Mouse (Mus musculus) frontal cortex, postnatal 25 days (tissue): Measurements from ENCODE around the gene Tead4.
"Not testable (repeated sequence)": the region's sequence is repeated elsewhere in the genome, so short reads cannot be mapped to it uniquely, and the experiment has no call there.

Source experiments
- DNase-seq, 2 experiments: peaks; one replicate each; pipeline ENCODE4 v3.0.0; 2022; ENCODE audit warnings: low spot score in 2 of 2

Gene Tead4

DNA sequence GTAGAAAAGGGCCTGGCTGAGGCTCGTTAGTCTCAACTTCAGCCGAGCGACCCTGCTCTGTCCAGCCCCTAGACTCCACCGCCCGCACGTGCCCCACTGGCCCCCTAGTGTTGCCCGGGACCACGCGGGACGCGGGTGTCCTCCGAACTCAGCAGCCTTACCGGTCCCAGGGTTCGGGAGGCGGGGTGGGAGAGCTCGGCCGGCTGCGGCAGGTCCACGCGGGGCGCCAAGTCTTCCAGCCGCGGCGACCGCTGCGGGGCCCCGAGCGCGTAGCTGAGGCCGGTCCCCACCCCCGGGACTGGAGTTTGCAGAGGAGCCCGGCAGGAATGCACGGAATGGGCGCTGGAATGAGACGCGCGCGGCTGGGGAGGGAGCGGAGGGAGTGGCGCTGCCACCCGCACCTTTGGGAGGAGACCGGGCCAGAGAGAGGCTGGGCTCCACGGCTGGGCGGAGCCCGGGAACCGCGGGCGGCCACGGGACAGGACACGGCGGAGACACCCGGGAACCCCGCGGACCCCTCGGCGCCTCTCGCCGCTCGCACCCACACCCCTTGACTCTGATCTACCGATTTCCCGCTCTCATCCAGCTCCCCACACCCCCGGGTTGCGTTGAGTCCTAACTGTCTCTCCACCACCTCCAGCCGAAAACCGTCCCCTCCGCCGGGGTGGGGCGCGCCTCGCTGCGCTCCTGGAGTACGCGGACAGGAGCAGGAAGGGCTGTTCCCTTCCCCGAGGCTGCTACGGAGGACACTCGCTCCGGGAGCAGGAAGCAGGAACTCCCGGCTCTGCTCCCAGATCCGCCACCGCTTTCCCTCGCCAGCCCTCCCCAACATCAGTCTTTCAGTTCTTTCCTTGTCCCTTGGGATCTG lies at the start of gene Tead4:
Tead4 (minus strand) TSS at position 690 of the 868 bp plus-strand sequence.
- peak in 1 of 2 experiments; percentile 8 for DNase-seq

DNA sequence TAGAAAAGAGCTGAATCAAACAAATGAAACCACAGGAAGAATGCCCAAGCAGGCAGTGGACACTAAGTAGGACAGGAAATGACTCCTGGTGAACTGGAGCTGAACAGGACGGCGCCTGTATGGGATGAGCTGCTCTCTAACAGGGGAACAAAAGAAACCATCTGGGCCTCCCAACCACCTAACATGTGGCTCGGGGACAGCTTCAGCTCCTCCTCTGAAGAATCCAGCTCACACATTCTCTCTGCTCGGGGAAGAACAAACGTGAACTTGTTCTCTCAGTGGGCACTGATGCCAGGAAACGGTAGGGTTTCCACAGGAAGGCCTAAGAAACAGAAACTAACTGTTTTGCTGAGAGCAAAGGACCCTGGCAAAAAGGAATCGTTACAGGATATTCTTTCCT lies 49.1 kb upstream of the Tead4 start:
- DNase-seq = no peak

DNA sequence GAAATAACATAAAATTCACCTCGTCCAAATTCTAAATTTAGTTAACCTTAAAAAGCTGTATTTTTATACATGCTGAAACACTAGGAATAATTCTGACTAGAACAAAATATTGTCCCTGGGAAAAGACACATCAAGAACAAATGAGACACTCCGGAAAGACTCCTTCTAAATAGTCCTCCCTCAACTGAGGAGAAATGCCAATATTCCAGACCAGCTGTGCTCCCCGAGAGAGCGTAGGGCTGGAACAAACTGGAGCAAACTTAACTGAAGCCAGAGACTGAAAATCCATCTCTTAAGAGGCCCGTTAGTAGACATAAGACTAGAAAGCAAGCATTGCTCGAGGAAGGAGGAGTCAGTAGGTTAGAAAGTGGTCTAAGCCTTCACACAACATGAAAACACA lies 46.2 kb upstream of the Tead4 start:
- no peak for DNase-seq

DNA sequence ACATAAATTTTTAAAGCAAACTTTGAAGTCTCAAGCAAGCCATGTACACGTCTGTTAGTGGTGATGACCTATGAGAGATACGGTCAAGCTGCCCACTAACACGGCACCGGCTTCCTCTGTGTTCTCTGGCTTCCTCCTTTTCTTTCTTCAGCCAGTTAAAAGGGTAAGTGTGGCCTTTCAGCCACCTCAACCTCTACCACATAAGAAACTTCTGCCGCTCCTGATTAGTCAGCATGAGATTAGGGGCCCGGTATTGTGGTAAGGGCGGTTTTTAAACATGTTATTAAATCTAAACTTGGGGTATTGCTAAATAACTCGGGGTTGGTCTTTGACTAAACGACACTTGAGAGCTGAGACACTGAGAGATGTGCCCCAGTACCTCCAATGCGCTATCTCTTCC lies 45.0 kb upstream of the Tead4 start:
- no peak for DNase-seq

DNA sequence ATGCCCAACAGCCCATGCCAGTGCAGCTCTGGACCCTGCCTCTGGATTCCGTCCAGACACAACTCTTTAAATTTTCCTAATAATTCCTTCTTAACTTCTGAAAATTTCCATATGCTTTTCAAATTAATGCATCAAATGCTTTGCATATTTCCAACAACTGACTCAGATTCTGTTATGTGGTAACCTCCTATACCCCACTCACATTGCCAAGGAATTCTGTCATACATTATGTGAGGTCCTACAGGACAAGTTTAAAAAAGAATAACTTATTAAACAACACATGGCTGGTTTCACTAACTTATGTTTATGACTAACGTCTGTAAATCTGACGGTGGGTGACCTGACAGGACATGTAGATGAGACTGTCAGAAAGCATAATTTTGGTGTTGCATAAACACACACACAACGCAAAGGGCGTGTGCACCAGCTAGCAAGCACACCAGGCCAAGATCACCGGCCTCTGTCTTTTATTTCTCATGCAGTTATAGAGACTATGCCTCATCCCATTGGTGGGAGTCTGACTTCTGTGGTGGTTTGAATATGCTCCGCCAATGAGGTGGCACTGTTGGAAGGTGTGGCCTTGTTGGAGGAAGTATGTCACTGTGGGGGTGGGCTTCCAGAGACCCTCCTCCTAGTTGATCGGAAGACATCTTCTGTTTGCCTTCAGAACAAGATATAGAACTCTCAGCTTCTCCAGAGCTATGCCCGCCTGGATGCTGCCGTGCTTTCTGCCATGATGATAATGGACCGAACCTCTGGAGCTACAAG lies 41.5 kb upstream of the Tead4 start:
- DNase-seq = no peak

DNA sequence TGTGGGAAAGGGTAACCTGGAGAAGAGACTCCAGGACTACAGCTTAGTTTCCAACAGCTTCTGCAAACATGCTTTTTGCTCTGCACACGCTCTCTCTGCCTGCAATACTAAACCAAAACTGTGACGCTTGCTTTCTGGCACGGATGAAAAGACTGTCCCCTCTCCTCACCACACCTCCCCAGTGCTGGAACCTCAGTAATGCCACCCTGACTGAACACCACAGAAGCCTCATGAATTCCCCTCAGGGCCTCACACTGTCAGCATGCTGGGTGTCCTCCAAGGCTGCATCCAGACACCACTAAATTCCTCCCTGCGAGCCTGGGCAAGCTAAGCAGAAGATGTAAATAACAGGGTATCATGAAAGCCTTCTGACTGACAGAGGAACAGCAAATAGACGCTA lies 38.3 kb upstream of the Tead4 start:
- no peak for DNase-seq

DNA sequence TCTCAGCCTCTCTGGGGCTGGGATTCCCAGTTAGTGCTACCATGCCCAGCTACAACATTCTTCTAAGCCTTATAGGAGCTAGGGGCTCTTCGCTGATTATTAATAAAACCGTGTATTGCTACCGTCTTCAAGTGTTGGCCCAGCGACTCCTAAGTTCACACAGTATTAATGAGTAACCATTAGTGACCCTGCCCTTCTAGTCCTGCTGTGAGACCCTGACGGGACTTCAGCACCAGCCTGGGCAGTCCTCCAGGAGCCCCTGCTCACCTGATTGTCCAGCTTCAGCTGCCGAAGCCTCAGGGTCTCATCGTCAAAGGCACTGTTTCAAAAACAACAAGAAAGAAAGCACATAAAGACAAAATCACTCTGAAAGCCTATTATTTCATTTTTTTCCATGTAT lies 36.8 kb upstream of the Tead4 start:
- DNase-seq = no peak

DNA sequence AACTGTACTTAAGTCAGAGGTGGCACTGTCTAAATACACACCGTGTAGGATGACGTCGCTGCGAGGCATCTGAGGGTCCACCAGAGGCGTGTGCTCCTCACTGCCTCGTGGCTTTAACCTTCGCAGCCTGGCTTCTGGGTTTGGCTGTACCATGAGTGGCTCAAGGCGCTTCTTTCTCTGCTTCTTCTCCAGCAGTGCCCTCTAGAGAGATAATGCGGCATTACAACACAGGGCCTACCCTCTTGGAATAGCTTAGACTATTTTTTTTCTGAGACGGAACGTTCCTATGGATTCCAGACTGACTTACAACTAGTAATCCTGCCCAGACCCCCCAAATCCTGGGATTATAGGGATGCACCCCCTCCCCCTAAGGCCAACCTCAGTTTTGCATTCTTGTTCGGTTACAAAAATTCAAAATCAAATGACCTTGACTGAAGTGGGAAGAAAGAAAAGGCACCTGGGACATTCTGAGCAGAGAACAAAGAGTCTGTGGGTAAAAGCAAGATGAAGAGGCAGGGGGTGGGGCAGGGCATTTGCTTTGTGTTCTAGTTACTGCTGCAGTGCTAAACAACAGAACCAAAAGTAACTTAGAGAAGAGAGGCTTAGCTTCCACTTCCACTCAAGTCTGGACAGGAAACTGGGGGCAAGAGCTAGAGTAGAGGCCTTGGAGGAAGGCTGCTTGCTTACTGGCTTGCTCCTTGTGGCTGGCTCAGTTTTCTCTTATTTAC lies 33.9 kb upstream of the Tead4 start:
- peak; percentile 38 to 65 for DNase-seq

DNA sequence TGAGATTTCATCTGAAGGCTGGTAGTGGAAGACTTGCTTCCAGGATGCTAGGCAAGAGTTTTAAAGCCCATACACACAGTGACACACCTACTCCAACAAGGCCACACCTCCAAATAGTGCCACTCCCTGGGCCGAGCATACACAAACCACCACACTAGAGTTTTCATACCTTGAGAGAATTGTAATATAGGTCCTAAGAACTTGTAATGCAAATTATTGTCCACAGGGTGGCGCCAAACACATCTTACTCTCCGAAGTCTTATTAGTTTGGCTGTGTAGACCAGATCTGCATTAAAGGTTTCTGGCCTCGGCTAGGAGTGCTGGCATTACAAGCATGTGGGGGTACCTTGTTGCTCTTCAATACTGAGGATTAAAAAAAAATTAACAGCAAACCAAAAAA lies 17.7 kb upstream of the Tead4 start:
- DNase-seq = peak; percentile 39 to 53

DNA sequence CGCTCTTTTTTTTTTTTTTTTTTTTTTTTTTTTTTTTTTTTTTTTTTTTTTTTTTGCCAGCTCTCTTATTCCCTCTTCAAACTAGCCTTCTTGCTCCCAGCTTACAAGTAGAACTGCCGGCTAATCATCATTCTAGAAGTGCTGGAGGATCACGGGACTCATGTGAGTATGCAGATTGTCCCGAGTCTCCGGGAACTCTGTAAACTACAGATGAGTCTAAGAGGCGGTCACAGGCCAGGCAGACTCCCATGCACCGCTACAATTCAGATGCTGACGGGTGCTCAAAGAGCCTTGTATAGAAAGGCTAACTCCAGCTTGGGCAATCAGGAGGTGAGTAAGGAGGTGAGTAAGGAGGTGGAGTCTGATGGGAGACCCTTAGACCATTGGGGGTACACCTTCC lies 15.0 kb upstream of the Tead4 start:
- DNase-seq = no peak

DNA sequence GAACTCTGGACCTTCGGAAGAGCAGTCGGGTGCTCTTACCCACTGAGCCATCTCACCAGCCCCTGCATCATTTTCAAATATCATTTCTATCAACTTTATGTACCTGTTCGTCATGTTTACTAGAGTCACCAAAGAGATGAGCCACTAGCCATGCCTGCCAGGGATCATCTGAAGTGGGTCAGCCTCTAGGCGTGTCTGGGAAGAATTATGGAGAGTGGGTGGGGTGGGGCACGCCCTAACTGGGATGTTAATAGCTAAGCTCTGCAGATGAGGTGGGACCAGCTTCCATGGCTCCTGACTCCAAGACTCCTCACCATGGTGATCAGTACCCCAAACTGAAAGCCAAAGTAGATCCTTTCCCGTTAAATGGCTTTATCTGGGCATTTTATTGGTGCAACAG lies 14.2 kb upstream of the Tead4 start:
- DNase-seq = no peak

DNA sequence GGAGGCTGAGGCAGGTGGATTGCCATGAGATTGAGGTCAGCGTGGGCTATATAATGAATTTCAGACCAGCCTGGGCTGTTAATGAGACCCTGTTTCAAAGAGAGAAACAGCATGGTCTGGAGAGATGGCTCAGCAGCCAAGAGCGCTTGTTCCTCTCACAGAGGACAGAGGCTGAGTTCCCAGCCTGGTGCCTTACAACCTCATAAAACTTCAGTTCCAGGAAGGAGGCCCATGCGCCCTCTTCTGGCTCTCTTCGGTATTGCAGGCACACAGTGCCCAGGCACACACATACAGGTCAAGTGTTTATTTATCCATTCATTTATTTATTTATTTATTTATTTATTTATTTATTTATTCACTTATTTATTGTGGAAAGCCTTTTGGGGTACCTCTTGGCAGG lies 7.7 kb upstream of the Tead4 start:
- peak; percentile 26 to 29 for DNase-seq

DNA sequence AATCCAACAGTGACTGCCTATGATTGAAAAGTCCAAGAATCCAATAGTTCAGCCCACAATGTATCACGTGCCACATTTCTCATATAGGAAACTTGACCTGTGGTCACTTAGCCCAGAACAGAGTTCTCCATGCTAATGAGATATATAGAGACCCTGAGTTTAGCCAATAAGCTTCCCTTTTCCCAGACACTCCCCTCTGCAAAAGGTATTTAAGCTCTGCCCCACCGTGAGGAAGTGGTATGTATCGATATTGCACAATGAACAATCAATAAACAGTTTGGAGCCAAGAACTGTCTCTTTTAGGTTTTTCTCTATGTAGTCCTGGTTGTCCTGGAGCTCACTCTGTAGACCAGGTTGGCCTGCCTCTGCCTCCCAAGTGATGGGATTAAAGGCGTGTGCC lies 4.2 kb upstream of the Tead4 start:
- DNase-seq = no peak

DNA sequence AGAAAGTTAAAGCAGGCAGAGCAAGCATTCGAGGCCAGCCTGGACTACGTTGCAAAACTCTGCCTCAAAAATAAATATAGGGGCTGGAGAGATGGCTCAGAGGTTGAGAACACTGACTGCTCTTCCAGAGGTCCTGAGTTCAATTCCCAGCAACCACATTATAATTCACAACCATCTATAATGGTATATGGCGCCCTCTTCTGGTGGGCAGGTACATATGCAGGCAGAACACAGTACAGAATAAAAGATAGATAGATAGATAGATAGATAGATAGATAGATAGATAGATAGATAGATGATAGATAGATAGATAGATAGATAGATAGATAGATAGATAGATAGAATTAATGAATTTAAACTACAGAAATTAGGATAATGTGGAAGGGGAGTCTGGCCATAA lies 2.0 kb upstream of the Tead4 start:
- DNase-seq = not testable (repeated sequence)

DNA sequence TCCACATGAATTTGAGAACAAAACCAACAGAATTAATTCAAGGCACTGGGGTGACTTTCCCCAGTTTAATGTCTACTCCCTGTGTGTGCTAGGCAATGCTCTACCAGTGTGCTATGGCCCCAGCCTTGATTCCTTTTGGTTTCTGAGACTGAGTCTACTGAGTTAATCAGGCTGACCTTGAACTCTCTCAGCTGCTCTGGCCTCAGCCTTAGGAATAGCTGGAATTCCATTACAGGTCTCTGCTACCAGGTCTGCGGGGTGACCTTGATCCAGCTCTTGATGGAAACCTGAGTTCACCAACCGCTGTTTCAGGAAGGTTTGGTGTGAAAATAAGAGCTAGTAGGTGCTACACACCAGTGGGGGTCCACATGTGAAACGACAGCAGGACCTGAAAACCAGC lies 1.3 kb upstream of the Tead4 start:
- DNase-seq = no peak

DNA sequence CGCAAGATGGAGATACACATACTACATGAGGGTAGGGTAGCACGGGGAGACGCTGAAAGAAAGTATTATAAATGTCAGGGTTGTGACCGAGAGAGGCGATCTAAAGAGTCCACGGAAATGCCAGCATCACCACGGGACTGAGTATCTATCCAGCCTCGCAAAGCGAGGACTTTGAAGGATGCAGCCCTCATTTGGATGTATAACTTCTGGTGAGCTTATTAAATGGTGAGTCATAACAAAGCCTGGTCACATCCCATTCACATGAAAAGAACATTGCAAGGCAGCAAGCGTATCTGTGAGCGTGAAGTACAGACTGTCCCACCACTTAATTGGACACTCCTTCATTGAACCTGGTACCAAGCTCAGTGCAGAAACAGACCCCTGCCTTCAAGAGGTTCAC lies 835 bp upstream of the Tead4 start:
- DNase-seq = no peak

DNA sequence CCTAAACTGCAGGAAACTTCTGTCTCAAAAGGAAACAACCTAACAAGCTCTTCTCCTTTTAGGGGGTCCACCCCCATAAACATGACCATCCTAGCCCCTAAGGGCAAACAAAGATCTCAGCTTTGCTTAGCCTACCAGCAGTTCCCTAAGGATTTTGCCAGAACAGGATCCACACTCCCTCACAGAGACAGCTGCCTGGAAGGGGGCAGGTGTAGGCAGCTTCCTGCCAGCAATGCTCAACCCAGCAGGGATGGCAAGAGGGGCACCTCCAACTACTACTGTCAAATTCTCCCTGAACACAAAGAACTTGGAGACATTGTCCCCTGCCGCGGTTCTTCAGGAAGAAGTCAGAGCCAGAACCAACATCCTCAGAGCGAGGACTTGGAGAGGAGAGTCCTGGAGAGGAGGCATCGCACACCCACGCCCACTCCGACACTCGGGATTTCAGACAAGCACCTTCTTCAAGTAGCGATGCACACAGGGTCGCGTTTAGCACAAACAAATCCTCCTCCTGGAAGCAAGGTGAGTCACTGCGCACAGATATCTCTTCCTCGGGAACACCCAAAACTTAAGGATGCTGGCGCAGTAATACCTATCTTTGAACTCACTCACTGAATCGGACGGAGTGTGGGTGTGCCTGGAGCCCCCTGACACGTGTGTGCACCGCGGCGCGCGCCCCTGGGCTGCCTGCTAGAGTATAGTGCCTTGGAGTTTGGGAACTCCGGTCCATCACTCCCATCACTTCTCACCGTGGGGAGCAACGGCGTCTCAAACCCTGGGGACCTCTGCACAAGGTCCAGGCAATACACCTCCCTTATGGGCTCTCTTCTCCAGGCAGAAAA lies 1.1 kb downstream of the Tead4 start:
- no peak for DNase-seq

DNA sequence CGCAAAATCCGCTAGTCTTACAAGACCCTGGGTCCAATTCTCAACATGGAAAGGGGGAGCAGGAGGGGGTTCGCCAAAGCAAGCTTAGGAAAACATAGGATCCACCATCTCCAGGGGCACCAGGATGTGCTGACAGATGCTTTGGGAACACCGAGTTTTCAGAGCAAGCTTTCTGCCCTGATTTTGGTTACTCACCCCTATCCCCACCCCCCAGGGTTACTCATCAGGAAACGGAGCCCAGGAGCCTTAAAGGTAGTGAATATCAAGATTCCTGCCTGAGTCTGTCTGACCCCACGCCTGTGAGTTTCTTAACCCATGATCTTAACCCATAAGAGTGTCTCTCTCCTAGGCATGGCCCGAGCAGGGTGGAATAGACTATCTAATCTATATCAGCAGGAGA lies 2.4 kb downstream of the Tead4 start:
- DNase-seq = no peak

DNA sequence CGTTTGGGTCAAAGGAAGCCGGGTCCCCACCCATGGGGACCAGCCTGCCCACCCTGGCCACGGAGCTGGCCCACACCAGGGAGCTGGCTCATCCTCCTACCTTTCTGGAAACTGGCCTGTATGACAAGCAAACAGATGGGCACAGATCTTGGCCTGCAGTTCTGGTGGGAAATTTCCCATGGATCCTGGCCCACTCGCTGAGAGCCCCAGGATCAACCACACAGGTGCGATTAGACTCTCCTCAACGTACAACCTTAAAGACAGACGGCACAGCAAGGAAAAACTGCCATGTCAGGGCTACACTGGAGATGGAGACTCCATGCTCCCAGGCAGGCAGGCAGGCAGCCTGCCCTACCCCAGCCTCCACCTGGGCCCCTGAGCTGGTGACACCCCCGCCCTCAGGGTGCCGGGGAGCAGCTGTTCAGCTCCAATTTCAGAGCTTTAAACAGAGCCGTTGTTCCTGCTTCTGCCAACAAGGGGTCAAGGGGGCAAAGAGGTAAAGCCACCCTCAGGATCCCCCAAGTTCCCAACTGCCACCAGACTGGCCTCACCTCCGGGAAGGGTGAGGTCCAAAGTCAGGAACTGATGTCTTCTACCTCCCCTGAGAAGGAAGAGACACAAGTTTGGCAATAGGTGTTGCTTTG lies 3.8 kb downstream of the Tead4 start:
- DNase-seq = no peak

DNA sequence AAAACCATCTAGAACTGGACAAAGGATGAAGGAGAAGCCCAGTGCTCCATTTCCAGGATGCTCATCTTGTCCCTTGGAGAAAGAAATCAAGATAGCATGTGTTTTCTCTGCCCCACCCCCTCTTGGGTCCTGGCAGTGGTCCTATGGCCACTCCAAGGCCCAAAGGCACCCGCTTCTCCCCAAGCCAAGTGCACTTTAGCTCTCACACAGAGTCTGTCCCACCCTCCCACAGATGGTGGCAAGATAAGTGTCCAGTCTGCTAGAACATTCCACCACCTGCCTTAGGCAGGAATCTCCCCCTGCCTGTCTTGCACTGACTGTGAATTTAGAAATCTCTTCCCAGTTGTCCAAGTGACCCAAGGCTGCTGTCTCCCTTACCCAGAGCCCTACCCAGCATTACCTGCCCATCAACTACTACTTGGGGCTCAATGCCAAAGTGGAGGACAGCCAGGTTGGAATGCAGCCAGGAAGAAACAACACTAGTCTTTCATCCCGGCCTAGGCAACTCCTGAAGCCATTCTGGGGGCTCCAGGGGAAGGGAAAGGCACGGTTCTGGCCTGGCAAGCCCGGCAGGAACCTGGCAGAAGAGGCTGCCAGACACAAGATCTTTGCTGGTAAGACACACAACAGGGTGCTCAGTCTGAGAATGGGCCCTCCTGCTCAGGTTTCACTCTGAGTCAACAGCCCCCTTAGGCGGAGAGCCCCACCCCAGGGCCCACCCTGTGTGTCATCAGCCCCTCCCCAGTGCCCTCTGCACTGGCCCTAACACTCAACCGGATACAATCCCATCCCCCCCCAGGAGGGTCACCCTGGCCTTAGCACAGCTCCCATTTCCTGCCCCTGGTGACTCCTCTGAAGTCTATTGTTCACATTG lies 4.5 kb downstream of the Tead4 start:
- no peak for DNase-seq
